Mouse (Mus musculus) adrenal gland, postnatal 14 days (tissue): ENCODE measurements at regions not wholly inside any gene's neighbourhood (a gene's known extent, or its start where the extent isn't known, plus 50 kb on each side); places are given as distances from the start of the nearest gene placed in this dataset.

Experiments
- DNase-seq: peaks from one replicate; pipeline ENCODE4 v3.0.0; 2021; ENCODE audit warnings: mixed read lengths

DNA sequence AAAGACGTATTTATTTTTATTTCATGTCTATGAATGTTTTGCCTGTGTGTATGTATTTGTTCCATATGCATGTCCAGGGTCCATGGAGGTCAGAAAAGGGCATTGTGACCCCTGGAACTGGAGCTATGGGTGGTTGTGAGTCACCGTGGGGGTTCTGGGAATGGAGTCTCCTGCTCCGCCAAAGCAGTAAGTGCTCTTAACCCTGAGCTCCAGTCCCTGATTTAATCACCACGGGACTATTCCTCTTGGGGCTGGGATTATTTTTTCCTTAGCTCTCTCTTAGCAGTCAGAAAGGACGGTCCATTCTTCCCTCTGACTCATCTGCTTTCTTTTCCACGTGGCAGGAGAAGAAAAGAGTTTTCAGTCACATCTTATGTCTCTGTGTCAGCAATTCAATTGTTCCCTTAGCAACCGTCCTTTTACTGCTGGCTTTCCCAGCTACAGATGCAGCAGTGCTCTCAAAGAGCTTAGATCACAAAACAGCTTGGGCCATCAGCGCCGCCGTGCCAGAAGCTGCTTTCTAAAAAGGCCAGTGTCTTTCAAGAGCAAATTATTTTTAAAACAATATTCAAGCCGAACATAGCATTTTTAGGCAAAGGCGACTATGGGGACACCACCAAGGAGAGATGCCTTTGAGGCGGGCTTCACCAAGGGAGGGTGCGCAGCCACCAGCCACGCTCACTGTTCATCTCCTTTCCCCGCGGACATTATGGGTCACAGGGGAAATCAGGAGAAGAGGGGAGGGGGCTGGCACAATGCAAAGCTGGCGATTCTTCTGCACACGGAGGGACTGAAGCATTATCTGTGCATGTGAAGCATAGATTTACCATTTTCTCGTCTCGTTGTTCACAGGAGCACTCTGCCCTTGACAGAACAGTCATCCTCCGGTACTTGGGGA, 110.8 kb downstream of the Map3k7 start:
- no peak for DNase-seq

GRCm38 (mm10) chr4:32076391-32076925, 112.6 kb downstream of the Map3k7 start:
- no peak for DNase-seq

DNA sequence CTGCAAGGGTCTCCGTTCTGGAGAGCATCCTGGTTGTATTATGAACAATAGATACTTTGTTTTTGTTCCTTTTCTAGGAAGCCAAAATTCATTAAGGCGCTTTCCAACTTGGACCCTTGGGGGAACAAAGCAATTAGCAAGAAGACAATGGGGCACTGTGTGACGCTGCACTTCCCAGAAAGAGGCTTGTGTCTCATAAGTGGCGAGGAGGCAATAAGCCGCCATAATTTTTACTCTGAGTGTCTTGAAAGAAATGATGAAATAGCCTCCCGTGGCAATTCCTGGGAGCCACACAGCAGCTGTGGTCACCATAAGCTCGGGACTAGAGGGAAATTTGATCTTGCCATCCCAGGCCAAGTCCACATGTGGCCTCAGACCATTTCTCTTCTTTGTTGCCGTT, 119.6 kb downstream of the Map3k7 start:
- no peak for DNase-seq

- no peak for DNase-seq
Measured at GRCm38 (mm10) chr4:32084250-32084869, 120.5 kb downstream of the Map3k7 start.

DNA sequence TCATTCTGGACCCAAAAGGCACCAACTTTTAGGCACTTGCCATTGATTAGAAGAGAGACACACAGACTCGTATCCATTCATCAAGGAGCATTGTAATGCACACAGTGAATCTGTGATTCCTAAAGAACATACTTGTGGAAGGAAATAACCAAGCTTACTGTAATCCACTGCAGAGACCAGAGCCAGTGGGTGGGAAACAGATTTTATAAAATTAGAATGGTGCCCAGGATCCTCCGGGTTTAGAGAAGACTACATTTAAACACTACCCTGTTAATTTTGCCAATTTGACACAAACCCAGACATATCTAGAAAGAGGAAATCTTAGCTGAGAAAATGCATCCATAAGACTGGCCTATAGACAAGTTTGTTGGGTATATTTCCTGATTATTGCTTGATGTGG, 121.1 kb downstream of the Map3k7 start:
- no peak for DNase-seq

DNA sequence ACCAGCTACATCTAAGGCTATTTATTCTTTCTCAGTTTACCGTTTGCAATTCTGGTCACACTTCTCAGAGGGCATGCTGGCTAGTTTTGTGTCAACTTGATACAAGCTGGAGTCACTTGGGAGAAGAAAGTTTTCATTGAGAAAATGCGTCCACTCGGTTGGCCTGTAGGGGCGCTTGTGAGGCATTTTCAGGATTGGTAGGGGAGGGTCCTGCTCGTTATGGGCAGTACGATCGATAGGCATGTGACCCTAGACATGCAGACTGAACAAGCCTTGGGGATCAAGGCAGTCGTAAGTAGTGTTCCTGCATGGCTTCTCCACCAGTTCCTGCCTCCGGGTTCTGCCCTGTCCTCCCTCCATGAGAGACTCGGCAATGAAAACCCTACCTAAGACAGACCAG, 127.2 kb downstream of the Map3k7 start:
- no peak for DNase-seq

DNA sequence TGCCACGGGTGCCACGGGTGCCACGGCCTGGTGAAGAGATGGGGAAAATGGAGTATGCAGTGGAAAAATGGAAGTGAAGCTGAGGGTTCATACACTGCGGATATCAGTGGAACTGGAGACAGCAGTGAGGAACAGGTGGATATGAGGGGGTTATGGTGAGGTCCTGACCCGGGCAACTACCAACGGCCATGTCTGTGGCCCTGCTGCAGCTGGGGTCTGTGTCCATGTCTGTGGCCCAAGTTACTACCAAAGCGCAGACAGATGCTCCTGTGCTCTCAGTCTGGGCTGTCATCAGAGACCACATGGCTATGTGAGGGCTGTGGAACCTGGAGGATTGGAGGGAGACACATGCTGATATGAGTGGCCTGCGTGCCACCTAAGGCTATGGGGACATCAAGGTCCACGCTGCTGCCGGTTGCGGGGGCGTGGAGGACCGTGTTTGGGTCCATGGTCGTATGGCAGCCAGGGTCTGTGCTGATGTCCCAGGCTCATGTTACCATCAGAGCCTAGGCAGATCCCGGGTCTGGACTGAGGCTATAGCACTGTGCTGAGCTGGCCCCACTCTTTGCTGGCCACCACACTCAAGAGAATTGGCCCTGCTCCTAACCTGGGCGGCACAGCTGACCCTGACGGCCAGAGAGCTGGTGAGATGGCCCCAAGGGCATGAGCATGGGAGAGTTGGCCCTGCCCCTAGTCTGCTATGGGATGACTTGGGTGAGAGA, 128.6 kb downstream of the Map3k7 start:
- DNase-seq, result peak; percentile 7

DNA sequence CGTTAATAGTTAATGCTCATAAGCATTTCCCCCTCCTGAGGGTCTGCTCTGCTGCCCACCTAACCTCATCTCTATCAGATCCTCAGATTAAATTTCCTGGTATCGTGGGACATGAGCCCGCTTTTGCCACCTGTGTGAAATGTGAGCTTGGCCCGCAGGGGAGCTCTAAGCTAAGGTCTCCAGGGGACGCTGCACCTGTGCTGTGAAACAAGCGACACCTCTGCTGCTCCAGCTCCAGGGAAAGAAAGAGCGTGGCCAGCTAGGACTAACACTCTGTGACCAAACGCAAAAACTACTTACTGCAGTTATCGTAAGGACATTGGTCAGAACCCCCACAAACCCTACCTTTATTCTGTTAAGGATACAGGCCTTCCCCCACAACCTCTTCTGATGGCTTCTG, 134.3 kb downstream of the Map3k7 start:
- DNase-seq, result no peak

- no peak for DNase-seq
Measured at GRCm38 (mm10) chr4:32101002-32101401, 137.1 kb downstream of the Map3k7 start.

DNA sequence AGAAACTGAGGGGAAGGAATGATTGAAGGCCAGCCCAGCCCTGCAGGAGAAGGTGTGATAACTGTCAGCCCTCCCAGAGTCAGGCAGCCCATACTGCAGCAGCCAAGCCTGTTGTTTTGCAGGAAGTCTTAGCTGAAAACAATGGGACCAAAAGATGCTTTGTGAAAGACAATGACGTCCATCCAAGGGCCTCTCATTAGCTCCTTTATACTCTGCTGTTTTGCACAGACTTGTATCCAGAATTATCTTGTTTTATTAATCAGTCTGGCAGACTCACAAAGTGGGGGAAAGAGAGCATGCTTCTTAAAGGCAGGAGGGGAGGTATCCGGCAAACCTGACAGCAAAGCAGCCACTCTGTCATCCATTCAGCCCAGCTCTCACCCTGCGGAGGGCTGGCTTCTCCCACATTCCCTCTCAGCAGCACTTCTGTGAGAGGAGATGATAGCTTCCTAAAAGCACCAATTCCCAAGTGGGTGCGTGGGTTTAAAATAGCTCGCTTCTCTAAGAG, 131.9 kb upstream of the Bach2 start:
- no peak for DNase-seq

DNA sequence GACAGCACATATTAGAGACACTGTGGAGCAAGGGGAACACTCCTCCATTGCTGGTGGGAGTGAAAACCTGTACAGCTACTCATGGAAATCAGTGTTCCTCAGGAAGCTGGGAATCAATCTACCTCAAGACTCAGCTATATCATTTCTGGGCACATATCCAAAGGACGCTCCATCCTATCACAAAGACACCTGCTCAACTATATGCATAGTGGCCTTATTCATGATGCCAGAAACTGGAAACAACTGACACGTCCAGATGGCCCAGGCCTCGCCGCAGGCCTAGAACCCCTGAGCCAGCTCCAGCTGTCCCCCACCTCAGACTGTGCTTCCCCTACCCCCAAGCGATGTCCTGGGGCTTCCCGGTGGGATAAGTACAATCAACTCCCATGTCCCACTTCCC, 116.3 kb upstream of the Bach2 start:
- no peak for DNase-seq

- DNase-seq, result no peak
Measured at GRCm38 (mm10) chr4:32126828-32127227, 111.8 kb upstream of the Bach2 start.

DNA sequence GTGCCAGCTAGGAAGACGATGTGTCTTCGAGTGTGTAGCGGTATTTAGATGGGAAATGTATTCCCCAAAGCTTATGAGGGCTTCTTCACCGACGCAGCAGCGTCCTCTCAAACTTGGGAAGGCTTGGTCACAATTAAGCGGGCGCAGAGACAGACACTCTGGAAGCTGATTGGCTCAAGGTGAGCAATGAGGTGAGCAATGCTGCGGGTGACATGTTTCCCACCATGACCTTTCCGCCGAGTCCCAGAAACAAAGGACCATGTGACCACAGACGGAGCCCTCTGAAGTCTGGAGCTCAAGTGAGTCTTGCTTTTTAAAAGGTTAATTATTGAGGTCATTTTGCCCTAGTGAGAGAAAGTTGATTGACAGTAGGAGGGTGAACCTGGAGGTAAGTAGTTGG, 108.0 kb upstream of the Bach2 start:
- DNase-seq, result no peak

GRCm38 (mm10) chr4:32131819-32132218, 106.8 kb upstream of the Bach2 start:
- DNase-seq, result no peak

DNA sequence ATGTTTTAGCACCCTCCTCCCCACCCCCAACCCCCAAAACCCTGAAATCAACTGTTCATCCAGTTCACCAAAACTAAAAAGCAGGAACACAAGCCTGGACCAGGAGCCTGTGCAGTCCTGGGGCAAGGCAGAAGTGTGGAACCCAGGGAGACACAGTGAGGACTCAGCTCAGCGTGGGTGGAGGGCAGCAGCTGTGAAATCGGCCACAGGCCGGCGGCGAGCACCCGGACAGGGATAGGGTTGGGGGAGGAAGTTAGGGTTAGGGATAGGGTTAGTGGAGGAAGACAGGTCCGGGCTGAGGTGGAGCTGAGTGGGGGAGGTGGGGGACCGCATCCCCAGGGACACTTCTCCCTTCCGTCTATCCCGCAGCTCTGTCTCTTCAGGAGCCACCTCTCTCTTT, 102.5 kb upstream of the Bach2 start:
- no peak for DNase-seq

DNA sequence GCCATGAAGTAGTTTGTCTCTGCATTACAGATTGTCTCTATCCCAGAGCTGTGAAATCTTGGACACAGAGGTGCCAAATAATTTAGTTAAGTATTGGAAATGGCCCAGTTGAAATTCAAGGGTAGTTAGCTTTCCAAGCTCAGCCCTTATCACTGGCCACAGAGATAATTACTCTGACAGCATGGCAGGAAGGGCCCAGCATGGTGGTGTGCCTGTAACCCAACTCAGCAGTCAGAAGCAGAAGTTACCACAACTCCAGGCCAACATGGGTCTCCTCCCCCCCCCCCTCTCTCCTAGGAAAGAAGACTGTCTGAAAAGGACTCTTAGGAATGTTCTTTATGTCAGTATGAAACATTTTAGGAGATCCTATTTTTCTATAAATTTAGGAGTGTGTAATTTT, 101.4 kb upstream of the Bach2 start:
- DNase-seq, result no peak

- no peak for DNase-seq
Measured at GRCm38 (mm10) chr4:32137966-32138365, 100.6 kb upstream of the Bach2 start.

DNA sequence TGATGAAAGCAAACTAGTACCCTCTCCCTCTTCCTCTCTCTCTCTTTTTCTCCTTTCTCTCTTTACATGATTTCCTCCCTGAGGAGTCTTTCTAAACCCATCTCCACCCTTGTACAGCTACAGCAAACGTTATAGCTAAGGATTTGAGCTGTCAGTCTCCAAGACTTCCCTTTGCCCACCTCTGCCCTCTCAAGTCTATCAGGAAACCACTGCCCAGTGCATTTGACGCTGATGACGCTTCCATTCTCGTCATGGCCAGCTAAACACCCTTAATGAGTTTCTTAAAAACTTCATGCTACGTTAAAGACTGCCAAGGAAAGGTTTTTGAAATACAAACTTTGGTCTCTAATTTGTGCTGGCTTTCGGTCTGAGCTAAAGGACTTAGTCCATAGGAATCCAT, 99.0 kb upstream of the Bach2 start:
- no peak for DNase-seq

- no peak for DNase-seq
Measured at GRCm38 (mm10) chr4:32140068-32140467, 98.5 kb upstream of the Bach2 start.

DNA sequence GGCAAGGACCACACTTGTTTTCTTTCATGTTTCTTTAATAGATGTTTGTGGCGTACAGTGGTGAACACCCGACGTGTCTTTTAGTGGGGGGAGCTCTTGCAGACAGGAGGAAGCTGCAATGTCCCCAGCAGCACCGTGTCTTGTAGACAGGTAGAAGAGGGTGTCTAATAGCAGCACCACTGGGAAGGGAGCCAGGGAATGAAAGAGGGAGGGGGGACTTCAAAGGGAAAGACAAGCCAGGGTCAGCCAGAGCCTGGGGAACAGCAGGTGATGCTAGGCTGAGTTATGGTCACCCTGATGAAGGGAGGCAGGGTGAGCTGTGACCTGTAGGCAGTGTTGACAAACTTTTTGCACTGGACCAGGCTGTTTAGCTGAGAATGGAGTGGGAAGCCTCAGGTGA, 96.4 kb upstream of the Bach2 start:
- no peak for DNase-seq

DNA sequence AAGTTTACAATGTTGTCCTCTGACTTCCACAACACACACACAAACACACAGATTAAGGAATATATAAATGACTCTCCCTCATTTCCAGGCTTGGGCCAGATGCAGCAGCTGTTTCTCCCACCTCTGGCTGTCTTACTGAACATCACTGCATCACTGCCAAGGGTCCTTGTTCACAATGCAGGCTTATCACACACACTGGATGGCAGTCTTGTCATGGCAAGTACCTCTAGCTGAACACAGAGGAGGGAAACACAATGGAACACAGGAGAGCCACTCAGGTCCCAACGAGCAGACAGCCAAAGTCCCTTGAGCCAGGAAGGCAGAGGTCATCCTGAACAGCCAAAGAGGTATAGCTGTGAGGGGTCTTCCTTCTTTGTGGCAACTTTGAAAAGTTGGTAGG, 91.5 kb upstream of the Bach2 start:
- no peak for DNase-seq

- DNase-seq, result no peak
Measured at GRCm38 (mm10) chr4:32148597-32148996, 90.0 kb upstream of the Bach2 start.

GRCm38 (mm10) chr4:32149171-32149570, 89.4 kb upstream of the Bach2 start:
- no peak for DNase-seq
